Mouse (Mus musculus) cerebellum, postnatal 36 days (tissue): ENCODE measurements around the gene Rfng.
"Not testable (repeated sequence)": the region's sequence is repeated elsewhere in the genome, so short reads cannot be mapped to it uniquely, and the experiment has no call there.

ENCODE experiments used
- DNase-seq, 2 experiments: peaks; one replicate each; pipeline ENCODE4 v3.0.0; 2021 to 2022; ENCODE audit warnings: mixed read lengths in 2 of 2

The Rfng gene

DNA sequence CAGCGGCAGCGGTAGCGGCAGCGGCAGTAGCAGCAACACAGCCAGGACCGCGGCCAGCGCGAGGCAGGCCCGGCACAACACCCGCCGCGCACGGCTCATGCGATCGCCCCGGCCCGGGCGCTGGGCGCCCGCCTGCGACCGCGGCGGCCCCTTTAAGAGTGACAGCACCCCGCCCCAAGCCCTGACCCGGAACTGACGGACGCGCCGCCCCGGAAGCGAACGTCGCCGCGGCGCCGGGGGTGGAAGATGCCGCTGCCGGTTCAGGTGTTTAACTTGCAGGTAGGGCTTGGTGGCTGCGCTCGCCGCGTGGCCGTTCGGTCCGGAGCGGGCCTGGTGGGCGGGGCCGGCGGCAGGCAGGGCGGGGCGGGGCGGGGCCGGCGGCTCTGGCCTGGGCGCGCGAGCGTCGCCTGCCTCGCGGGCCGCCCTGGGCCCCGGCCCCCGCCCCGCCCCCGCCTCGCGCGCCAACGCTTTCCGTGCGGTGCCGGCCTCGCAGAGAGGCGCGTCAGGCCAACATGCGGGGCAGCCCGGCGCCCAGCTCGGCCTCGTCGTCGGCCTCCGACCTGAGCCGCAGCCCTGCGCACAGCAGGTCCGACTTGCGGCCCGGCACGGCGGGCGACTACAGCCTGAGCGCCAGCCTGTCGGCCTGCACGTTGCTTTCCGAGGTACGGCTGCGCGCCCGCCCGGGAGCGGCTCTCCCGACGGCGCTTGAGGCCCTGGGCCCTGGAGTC lies at the start of gene Rfng, which contains the start of gene Gps1:
TSS of gene Rfng (minus strand) at position 144 of the 728 bp plus-strand sequence.
TSS of gene Gps1 (plus strand) at position 209 of the 728 bp plus-strand sequence.
- DNase-seq, result peak; percentile 80 to 84

DNA sequence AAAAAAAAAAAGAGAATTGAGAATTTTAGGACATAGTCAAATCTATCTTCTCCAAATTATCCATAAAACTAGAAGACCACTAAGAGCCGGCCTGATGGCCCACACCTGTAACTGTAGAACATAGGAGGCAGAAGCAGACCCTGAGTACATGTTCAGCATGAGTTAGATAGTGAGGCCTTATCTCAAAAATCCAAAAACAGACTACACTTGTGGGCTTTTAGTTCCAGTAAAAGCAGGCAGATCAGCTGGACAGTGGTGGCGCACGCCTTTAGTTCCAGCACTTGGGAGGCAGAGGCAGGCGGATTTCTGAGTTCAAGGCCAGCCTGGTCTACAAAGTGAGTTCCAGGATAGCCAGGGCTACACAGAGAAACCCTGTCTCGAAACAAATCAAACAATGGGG lies 49.0 kb upstream of the Rfng start:
- DNase-seq, result not testable (repeated sequence)

DNA sequence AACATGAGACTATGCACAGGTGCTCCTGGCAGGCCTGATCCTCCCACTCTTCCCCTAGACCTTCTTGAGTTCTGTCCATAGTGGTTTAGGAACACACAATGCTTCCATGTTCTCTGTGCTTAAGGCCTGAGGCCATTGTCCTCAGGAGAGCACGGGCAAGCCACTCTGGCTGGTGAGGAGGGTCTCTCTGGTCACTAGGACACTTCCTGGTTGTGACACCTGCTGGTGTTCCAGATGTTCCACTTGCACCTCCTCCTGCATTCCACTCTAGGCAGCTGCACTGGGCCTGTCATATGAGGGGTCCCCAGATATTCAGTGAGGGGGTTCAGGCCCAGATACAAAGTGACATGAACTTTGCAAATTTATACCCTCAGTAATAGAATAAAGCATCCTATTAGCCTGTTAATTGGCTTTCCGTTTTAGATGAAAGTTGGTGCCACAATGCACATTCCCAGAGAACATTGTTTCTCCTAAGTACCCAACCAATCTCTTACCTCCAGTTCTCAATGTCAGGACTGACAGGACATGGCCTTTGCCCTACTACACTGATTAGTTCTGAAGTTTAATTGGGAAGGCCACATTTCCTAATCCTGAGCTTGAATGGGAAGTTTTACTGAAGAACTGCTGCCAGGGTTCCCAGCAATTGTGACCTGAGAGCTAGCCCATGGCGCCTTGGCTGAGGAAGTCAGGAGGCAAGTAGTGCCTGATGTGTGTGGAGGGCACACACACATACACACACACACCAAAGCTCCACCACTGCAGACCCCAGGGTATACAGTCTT lies 47.8 kb upstream of the Rfng start:
- no peak for DNase-seq

DNA sequence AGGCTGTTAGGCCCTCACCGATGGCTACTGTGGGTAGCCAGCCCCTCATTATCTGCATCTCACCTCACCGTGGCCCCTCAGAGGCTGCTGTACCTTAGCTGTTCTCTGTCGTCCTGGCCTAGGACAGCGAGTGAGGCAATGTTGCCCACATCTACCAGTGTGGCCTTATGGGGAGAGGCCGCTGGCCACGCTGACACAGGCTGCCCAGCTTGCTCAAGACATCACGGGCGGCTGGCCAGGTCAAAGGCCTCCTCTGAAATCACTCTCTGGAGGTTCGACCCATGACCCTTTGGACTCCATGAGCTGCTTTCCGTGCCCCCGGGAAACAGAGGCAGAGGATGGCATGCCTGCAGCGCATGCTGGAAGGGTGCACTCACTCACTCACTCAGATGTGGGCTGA lies 46.7 kb upstream of the Rfng start:
- DNase-seq, result no peak

DNA sequence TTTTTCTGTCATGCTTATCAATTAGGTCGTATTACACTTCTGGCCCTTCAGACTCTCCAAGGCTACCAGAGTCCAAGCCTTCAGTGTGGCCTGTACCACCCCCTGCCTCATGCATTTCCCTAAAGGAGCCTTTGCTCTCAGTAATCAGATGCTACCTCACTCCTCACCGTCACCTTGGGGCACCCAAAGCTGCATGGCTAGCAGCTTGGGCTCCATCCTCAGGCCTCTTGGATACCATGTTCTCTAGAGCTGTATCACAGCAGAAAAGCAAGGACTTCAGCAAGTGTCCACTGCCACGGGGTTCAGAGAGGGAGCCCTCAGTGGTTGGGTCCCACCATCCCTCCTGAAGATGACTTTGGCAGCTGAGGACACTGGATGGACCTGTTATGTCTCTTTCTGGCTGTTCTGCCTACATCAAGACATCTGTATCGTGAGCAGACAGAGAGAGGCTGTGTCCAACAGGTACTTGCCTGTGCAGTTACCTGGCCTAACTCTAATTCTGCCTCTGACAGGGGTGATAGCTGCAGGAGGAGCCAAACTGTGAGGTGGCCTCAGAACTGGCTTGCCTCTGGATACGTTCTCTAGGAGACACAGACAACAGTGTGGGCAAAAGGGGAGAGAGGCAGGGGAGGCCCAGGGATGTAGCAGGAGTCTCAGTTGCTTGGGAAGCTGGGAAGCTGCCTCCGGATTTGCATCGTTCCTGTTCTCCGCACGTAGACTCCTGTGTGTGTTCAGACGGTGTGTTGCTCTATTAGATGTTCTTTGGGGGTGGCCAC lies 45.9 kb upstream of the Rfng start:
- DNase-seq, result no peak

DNA sequence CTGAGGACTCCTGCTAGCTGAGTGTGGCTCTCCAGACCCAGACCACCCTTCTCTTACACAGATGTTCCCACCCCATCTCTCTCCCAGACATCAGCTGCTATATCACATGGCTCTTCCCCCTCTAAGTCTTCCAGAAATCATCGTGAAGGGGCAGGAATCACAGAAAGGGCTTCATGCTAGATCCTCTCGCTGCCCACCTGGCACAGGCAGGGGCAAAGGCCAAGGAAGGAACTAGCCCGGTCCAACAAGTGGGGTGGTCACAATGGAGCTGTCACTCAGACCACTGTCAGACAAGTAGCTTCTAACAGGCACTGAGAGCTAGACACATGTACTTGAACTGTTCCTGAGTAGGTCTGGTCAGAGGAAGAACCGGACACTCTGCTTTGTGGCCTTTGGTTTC lies 44.4 kb upstream of the Rfng start:
- DNase-seq, result no peak

DNA sequence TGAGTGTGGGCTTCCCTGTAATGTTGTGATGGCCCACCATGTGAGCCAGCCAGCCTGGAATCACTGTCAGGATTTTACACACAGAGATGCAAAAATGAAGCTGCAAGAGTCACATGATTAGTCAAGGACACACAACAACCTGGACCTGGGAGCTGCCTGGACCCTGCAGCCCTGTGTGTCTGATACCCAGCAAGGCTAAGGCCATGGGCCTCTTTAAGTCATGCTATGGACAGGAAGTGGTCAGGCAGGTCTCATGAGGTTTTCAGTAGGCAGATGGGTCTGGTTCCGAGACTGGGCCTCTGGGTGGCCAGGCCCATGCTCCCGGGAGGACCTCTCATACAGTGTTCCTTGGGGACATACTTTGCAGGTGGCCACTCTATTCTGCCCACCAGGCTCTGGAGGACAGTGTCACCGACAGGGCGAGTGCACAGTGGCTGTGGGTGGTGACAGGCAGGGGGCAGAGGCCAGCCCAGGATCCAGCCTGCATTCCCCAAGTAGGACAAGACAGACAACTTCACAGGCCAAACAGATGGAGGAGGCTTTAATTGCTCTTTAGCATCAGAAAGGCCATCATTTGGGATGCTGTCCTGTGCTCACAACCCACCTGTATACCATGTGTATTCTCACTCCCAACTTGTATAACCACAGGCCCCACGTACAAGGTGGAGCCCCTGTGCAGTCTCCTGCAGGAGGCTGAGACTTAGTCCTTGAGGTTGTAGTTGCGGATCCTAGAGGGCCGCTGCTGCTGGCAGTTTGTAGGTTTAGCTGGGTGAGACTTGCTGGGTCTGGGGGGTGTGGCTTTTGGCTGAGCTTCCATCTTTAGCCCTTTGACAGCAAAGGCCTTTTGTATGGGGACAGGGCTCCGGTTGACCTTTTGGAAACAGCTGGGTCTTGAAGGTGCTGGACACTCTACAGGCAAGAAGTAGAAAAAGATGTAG lies 42.3 kb upstream of the Rfng start:
- DNase-seq, result no peak

DNA sequence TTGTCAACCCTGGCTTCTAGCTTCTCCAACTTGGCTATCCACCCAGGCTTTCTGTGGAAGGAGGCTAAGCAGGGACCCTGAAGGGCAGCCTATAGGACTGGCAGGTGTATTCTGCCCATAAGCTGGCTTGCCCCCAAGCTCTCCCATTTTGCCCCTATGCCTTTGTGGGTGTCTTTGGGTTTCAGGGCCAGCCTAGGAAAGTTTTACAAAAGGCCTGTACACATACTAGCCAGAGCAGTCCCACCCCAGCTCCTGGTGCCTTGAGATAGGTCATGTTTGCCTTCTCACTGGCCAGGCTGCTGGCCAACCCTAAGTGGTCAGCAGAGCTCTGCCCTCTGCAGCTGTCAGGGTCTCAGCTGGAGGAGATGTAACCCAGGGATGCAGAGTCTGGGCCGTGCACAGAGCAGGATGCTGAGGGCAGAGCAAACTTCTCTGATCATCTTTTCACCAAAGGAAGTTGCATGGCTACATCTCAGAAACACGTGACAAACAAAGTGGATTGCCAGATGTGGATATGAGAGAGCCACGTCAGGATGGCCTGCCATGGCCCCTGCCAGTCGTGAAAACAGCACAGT lies 41.4 kb upstream of the Rfng start:
- no peak for DNase-seq

DNA sequence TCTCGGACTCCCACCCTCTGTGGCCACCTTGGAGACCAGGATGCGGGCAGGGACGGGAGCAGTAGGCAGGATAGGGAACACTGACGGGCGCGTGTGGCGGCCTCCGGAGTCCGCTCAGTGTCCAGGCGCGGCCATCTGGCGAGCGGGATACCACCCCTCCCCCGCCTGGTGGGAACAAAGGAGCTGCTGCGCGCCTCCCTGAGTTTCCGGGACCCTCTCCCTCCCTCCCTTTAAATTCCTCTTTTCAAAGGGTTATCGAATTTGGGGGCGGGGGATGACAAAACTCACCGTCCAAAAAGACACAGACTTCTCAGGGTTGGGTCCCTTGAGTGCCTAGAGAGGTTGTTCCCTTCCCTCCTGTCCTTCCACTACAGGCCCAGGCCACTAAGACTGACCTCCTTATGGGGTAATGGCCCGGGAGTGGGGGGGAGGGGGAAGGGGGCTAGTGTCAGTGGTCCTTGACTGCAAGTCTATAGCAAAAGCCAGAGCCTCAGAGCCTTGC lies 40.8 kb upstream of the Rfng start:
- DNase-seq, result no peak

DNA sequence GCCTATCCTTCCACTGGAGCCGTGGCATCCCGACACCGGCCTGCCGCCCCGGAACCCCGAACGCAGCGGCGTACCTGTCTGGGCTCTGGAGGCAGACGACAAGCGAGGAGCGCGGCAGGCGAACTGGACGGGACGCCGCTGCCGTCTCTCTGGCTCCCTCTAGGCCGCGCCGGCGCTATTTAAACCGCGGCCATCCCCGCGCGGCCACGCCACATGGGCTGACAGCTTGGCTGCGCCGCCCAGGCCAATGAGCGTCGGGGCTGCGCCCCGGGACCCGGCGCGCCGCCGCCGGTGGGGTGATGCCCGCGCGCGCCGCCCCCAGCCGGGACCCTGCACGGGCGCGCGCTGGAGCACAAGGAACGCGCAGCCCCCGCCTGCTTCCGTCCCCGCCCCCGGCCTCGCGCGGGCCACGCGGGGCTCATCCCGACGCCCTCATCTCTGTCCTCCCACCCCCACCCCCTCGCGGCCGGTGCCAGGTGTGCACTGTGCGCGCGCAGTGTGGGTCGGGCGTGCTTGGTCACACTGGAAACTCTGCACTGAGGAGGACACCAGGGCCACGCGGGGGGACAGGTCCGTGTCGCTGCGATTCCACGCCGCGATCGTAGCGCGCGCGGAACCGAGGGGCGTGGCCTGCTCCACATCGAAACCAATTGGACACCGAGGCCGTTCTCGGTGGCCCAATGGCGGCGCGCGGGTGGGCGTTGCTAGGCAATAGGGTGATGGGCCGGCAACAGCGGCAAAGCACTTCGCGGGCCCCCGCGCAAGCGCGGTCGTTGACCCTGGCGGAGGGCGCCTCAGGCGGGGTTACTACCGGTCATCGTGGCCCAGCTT lies 40.2 kb upstream of the Rfng start, which contains the start of gene Fasn:
TSS of gene Fasn (minus strand) at position 592 of the 831 bp plus-strand sequence.
- DNase-seq, result peak; percentile 96 to 98

DNA sequence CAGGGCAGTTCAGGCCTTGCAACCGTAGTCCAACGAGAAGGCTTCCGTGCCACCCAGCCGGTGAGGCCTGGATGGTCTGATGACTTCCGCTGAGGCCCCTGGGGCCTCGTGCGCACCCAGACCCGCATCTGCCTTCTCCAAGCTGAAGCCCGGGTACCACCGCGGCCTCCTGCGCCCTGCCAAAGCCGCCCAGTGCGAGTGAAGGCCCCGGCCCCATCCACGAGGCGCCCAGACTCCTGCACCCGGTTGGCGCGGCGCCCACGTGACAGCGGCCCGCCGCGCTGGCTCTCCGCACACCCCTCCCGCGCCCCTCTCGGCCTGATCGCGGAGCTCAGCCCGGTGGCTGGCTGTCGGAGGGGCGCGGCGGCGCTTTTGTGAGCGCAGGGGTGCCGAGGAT lies 39.5 kb upstream of the Rfng start:
- DNase-seq, result peak in 1 of 2 experiments; percentile 73

DNA sequence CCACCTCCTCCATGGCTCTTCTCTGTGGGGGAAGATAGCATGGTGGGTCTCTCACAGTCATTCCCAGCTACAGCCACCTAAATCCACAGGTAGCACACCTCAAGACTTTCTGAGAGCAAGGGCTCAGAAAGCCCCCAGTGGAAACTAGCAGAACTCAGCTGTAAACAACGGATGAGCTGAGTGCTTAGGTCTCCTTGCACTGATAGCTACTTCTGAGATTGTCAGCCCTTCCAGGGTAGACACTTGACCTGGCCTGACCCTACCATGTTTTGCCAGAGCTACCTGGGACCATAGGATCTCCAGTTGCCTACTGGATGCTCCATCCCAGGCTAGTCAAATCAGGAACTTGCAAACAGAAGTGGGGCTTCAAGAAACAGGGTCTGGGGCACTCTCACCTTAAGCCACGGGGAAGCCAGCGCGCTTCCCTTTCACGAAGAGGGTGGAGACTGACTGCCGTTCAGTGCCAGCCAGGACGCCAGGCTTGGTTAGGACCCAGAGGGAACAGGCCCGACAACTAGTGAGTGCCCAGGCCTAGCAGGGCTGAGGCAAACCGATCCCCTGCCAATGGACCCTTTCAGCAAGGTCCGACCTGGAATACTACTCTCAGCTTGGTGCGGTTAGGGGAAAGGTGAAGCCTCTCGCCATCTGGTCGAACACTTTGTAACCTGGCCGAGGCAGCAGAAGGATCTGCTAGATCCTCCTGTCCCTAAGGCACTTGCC lies 39.0 kb upstream of the Rfng start:
- DNase-seq, result peak in 1 of 2 experiments; percentile 47

DNA sequence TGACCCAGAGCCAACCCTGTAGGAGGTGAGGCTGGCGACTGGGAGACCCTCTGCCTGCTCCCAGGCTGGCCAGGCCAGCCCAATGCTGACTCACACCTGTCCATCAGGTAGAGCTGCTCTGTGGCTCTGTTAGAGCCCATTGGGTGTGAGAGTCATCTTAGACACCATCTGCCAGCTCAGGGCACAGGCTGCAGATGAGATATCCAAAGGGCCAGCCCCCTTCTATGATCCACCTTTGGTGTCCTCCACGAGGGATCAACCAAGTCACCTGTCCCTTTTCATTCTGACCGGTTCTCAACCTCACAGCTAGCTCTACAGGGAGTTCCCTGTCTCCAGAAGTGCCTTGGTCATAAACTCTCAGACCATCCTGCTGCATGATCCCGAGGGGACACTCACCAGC lies 38.3 kb upstream of the Rfng start:
- no peak for DNase-seq

DNA sequence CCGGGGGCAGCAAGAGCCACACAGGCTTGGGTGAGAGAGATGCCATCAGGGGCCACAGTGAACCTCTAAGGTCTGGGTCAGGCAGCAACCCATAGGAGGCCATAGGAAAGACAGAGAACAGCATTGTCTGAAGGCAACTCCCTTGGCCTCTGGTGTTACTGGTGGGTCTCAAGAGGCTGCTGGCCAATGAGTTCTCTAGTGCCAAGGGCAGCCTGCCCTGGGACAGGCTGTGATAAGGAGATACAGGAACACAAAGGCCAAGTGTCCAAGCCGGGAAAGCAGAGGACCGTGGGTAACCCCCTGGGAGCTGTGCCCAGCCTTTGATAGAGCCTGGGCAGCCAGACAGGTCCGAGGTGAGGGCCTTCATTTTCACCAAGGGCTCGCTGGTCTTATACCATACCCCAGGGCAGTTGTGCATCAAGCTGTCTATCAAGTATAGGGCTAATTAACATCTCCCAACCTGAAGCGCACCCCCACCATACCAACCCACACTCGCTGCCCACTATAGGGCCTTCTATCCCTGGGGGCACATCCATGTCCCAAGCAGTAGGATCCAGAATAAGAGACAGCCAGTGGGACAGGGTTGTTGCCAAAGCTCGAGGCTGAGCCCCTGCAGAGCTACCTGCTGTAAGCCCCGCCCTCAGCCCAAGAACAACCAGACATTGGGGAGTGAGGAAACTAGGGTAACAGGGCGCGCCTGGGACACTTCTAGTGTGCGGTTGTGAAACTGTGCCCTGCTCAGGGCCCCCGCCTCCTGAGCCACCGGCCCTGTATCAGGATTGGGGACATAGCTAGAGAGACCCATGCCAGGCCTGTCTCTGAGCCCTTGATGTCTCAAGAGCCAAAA lies 37.3 kb upstream of the Rfng start:
- no peak for DNase-seq

DNA sequence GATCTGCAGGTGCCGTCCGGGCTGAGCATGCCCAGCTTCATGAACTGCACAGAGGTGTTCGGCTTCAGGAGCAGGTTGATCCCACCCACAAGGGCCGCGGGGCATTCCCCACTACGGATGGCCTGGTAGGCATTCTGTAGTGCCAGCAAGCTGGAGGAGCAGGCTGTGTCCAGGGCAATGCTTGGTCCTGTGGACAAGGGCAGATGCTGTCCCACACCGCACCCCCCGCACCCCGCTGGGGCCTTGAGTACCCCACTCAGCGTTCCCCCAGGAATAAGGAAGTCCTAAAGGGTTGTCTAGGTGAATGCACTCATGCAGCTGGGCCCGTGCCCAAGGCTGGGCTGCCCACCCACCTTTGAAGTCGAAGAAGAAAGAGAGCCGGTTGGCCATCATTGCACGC lies 36.5 kb upstream of the Rfng start:
- DNase-seq, result no peak

DNA sequence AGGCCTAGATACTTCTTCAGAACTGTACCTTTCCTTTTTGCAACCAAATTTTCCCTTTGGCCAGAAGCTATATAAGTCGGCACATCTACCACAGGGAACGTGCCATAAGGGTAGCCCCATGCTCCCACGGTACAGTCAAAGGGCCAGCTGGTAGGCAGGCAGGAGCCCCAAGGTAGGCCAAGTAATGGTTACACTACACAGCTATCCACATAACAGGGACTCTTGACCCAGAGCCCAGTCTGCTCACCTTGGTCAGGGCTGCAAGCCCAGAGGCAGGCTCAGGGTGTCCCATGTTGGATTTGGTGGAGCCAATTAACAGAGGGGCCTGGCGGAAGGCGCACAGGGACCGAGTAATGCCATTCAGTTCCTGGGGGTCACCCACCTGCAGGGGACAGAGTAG lies 35.5 kb upstream of the Rfng start:
- peak; percentile 57 to 61 for DNase-seq

DNA sequence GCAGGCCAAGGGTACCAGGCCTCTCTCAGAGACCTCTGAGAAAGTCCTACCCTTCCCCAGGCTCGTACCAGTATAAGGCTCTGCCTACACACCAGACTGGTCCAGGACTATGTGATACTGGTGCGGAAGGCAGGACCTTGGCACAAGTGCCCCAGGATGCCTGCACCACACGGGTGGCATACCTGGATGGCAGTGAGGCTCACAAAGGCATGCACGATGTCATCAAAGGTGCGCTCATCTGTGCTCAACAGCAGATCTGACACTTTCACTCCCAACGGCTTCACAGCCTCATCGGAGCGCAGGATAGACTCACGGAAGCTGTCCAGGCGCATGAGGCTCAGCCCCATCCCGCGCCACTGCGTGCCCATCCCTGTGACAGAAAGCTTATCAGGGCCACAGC lies 34.2 kb upstream of the Rfng start:
- no peak for DNase-seq

DNA sequence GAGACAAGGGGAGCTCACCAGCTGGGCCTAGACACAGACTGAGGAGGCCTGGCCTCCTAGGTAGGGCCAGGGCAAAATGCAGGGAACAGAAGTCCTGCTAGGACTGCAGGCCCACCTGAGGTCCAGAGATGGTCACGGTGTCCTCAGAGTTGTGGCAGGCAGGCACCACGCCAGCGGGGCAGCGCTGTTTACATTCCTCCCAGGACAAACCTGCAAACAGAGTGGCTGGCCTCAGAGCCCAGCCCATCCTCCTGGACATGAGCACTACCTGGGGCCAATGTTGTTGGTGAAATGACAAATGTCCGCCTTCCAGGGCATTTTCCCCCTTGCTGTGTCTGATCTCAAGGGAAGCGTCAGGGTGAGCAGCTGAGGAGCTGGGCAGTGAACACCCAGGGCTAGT lies 33.4 kb upstream of the Rfng start:
- no peak for DNase-seq

DNA sequence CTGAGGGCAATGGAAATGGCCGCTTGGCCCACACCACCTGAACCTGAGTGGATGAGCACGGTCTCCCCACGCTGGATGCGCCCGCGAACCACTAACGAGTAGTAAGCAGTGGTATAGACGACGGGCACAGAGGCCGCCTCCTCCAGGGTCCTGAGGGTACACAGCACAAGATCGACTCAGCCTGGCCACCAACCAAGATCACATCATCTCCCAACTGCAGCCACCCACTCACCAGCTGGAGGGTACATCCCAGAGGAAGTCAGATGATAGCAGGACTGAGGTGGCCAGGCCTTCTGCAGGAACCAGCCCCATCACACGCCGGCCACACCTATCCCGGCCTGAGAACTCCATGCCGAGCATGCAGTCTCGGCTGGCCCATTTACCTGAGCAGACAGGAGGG lies 28.1 kb upstream of the Rfng start:
- DNase-seq, result no peak
